Mouse (Mus musculus) c-Kit-positive CD71-positive TER-119-negative erythroid progenitor cells, embryonic 14.5 days (primary cell): Measurements from ENCODE around the gene Tmem200c.

Experiments used
- DNase-seq: peaks from one replicate; pipeline ENCODE4 v3.0.0-alpha.2; 2013; ENCODE audit warnings: low read depth

Tmem200c gene

DNA sequence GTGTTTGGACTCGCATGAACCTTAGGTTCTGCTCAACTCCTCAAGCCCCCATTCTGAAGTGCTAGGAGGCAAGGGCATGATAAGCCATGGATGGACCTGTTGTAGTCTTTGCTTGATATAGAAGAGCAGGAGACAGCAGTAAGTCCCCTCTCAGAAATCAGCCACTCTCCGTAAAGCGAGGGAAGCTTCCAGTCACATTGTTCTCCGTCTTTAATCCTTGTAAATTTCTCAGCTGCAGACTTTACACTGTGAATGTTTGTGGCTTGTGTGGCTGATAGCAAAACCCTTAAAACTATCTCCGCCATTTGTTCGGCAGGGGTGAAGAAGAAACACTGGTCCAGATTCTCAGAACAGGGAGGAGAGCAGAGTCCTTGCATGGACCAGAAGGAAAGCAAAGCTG, at the start of gene Tmem200c:
Tmem200c (plus strand) TSS at position 301 of the 400 bp plus-strand sequence.
- DNase-seq = no peak

DNA sequence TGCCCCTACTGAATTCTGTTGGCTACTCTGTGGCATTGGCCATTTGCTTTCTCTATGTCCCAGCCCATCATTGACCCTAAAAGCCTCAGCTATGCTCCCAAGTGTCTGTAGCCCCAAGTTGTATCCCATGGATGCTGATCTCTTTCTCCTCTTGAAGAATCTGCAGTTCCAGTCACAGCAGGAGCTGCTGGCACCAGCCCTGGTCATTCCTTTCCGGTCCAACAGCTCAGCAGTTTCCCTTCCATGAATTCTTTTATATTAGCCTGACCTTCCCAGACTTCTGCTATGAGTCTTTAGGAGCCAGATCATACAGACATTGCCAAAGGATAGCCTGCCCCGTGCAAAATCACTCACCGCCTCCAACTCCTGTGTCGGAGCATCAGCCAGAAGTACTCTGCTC, 32.7 kb upstream of the Tmem200c start:
- DNase-seq = no peak

DNA sequence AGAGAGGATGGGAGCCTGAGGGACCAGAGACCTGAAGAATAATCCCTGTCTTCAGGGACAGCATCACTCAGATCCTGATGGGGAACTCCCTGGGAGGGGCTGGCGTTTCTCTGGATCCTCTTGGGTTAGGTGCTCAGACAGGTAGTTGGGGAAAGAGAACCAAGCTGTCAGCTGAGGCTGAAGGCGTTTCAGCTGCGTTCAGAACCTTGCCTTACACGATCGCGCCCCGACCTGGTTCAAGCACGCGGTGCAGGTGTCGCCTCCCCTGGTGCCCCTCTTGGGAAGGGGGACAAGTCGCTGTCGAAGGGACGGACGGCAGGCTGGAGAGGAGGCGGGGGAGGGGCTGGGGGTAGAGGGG, 10.2 kb downstream of the Tmem200c start:
- no peak for DNase-seq

DNA sequence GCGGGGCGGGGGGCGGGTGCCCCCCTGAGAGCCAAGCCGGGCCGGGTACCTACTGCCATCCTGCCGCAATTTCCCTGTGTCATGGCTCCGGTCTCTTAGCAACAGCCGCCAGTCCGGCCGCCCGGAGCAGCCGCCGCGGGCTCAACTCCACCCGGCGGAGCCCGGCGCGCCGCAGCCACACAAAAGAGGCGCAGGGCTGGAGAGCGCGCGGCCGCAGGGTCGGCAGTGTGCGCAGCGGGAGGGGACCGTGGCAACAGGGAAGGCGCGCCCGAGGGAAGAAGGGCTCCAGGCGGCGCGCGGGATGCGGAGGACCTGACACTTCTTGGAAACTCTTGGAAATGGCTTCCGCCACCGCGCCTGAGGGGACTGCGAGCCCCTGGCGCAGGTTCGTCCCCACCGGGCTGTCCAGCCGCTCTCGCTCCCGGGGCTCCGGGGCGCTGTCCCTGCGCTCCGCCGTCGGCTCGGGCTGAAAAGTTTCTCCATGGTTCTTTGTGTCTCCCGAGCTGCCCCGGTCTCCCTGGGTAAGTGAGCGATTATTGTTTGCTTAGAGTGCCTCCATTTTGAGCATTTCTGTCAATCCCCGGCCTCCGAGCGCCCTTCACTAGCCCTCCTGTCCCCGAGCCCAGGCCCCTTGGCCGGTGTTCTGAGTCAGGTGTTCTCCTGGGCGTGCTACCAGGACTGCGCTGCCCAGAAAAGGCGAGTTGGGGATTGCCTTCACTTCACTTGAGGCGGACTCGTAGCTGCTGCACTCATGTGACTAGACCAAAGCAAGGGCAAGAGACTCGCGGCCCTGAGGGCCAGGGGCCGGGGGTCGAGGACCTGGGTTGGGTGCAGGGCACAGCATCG, 10.8 kb downstream of the Tmem200c start:
- no peak for DNase-seq

DNA sequence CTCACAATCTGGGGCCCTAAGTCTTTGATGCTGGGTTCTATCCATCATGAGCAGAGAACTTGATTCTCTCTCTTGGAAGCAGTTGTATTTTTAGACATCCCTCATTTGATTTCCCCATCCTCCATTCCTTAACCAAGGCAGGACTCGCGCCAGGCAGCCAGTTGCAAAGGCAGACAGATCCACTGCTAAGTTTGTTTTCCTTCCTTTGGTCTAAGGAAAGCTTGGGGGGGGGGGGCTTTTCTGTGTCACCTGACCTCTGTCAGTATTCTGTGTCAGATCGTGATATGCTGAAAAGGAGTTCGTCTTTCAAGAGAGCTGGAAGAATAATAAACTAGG, 11.4 kb downstream of the Tmem200c start:
- DNase-seq = no peak

DNA sequence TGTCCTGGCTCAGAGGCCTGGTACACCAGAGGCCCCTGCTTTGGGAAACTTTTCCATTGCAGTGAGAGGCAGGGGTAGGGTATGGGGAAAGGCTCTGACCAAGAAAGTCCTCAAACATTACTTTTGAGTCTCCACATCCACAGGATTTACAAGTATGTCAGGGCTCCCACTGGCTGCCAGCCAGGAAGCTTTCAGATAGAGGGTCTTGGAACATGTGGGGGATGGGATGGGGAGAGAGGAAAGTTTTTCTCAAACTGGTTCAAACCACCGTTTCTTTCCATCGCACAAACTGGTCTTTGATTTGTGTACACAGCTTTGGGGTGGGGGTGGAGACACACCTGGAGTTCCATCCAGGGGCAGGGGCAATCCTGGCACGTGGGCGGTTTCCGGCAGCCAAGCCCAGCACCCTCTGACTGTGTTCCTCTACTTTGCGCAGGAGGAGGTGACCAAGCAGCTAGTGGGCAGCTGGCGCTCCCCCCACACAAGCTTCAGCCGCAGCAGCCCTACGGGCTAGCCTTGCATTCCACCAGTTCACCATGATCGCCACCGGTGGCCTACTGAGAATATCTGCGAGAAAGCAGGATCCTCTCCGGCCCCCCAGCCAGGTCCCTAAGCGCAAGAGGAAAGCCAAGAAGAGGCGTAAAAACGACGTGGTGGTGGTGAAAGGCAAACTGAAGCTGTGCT, 13.6 kb downstream of the Tmem200c start:
- no peak for DNase-seq

DNA sequence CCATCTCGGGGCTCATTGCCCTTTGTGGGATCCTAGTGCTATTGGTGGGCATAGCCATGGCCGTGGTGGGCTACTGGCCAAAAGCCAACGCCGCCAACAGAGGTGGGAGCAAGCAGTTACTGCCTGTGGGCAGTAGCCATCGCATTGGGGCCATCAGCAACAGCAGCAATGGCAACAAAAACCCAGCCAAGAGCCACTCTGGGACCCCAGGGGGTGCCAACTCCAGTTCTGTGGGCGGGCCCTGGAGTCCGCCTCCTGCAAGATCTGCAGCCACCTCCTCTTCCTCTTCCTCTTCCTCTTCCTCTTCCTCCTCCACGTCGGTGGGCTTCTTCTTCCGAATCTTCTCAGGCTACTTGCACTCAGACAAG, 14.1 kb downstream of the Tmem200c start:
- no peak for DNase-seq

DNA sequence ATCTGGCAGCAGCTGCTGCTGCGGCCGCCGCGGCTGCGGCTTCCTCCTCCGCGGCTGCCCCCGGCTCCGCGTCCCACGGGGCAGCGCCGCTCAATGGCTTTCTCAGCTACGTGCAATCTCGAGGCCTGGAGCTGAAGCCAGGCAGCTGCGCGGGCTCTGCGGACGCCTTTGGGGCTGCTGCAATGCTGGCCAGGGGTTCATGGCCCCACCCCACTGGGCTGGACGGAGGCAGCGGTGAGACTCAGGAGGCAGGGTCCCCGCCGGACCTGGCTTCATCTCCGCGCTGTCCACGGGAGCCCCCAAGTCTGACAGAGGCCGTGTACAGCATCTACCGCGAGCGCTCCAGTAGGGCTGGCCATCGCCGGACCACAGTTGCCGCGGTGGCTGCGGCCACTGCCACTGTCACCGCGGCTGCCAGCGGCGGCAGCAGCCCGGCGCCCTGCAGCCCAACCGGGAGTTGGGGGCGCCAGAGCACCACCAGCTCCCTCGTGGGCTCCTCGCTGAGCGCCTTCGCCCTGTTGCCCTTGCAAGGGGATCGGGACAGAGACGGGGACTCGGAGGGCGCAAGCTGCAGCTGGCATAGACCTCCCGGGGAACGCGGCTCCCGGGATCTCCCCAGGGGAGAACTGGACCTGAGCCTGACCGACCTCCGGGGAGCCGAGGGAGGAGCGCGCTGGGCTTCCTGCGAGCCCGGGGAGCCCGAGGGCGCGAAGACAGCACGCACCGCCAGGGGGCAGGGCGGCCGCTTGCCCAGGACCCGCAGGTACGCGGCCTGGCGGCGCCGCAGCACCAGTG, 14.9 kb downstream of the Tmem200c start:
- no peak for DNase-seq

DNA sequence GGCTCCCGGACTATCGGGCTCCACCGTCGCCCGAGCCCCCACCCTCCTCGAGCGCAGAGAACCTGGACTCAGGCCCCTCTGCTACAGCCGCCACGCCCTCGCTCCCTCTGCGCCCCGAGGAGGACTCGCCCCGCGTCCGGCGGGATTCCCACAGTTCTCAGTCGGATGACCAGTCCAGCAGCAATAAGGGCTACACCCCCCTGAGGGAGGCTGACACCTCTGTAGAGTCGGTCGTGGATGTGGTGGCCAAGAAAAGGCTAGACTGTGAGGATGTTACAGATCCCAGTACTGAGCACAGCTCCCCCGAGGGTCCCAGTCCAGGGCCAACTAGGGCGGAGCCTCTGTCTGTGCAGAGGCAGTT, 15.4 kb downstream of the Tmem200c start:
- DNase-seq = no peak

DNA sequence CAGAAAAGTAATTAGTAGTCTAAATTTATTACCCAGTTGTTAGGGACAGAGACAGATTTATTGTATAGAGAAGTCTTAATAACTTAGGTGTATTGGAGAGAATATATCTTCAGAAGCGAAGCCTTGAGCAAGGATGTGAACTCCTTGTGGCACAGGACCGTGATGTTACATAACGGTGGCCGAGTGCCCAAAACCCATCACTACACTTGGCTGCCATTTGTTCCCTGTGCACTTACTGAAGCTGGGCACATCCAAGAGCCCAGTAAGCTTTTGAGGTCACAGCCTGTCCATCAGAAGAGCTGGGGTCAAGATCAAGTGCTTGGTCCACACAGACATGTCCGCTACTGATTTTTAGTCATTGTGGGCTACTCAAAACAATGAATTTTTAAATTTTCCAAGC, 19.5 kb downstream of the Tmem200c start:
- DNase-seq = no peak

DNA sequence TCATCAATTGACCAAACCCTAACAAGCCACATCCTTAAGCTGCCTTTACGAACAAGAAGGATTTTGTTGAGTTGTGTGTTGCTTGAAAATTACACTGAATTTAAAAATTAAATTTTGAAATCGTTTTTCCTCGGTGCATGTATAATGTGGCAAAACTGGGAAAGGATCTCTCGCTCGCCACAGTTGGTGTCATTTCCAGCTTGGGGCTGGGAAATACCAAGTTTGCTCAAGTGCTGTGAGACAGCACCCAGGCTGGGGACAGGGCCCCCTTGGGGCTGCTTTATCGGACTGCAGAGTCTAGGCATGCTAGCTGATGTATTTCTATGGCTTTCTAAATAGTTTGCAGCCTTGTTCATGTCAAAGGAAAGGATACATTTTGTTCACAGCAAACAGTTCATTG, 22.3 kb downstream of the Tmem200c start:
- no peak for DNase-seq

DNA sequence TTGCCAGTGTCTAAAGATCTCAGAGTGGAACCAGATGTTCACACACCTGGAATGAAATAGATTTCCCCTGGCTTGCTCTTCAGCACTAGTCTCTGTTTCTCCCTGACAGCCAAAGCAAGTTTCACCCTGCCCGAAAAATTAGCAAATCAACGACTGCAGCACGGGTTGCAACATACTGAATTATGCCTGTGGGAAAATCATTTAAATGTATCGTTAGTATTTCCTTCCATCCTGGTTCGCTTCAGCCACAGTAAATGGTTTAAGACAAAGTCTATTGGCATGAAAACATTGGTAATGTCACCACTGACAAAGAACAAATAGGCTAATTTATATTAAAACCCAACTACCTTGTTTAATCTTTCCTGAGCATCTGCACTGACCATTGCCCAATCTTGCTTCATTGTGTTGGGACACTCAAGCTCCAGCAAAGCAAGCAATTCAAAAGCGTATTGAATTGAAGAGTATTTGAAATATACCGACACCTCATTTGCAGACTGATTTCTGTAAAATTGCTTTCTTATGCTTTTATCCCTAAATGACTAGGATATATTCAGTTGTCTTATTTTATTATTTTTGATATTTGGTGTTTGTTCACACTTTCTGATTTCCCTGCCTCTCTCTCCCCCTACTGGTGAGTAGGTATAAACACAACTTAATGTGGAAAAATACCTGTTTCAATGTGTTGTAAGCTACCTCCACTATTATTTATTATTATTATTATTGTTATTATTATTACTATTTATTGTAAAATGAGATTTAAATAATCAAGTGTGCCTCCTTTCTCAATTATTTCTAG, 25.9 kb downstream of the Tmem200c start:
- DNase-seq = no peak

DNA sequence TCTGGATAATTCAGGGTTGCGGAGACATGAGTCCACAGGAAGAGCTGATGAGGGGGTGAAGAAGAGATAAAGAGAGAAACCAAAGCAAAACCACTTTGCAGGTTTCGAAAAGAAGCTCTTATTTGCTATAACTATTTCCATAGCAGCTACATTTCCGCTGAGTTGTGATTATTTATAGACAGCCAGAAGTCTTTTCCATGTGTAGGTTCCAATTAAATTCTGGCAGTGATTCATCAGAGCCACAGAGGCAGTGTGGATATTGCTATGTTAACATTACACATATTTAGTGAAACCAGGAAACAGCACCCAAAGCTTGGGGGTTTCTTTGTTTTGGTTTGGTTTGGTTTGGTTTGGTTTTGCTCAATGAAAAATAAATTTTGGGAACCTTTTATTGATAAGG, 37.8 kb downstream of the Tmem200c start:
- no peak for DNase-seq

DNA sequence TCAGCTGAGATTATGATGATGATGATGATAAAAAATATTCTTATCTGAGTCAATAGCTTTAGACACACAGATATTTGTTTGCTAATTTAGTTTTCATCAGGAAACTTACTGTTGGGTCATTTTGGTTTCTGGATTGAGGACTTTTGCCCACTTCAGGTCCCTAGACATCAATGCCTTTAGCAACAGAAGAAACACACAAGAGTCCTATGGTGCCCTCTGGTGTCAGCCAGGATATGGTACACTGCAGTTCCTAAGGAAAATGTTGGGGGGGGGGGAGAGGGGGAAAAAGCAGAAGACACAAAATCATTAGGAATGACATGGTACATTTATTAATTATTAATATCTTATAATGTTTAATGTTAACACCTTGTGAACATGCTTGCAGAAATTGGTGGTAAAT, 42.0 kb downstream of the Tmem200c start:
- DNase-seq = no peak

DNA sequence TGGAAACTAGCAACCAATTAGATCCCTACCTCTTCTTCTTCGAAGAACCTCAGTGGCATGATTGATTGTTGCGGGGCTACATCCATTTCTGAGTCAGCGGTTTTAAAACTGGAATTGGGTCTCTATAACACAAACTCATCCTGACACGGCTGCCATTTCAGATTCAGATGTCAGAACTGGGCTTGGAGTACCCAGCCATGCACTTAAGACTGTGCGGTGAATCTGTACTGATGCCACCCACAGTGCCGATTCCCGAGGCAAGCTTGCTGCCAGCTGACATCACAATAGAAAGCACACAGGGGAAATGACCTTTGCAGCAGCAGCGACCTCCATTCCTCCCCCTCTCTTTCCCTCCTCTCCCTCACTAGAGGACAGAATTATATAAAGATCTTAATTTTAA, 47.6 kb downstream of the Tmem200c start:
- DNase-seq = no peak

DNA sequence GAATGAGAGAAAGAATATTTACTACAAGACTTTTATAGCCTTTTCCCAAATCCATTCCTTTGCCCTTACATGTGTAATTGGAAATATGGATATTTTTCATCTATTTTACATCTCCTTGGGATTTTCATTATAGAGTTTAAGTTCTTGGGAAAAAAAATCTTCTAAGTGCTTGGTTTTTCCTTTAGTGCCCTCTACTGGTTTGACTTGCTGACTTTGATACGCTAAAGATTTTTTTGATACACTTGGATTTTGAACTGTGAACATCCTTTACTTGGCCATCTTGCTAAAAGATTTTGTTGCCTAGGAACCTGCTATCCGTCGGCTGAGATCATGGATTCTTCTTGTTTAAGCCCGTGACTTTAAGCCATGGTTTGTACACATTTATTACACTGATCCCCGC, 48.8 kb downstream of the Tmem200c start:
- DNase-seq = no peak

DNA sequence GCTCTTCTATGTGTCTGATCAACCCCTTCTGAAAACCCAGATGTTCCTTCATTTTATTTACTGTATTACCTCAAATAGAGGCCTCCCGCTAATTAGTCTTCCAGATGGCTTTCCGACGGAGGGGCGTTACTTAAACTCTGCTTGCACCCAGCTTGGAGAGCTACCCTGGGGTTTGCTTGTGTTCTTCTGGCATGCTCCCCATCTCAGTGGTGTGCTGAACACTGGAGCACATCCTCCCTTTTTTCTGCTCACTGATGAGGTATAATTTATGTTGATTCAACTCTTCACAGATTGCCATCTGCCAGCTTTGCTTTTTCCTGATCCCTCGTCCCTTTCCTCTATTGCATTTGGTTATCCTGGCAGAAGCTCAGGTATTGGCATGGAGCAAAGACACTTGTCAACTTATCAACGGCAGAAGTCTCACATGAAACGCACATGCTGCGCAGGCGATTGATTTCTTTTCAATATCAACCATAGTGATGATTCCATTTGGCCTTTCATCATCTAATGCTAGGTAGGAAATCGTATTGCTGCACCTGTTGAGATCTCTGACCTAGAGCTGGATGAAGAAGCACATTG, 49.6 kb downstream of the Tmem200c start:
- no peak for DNase-seq

DNA sequence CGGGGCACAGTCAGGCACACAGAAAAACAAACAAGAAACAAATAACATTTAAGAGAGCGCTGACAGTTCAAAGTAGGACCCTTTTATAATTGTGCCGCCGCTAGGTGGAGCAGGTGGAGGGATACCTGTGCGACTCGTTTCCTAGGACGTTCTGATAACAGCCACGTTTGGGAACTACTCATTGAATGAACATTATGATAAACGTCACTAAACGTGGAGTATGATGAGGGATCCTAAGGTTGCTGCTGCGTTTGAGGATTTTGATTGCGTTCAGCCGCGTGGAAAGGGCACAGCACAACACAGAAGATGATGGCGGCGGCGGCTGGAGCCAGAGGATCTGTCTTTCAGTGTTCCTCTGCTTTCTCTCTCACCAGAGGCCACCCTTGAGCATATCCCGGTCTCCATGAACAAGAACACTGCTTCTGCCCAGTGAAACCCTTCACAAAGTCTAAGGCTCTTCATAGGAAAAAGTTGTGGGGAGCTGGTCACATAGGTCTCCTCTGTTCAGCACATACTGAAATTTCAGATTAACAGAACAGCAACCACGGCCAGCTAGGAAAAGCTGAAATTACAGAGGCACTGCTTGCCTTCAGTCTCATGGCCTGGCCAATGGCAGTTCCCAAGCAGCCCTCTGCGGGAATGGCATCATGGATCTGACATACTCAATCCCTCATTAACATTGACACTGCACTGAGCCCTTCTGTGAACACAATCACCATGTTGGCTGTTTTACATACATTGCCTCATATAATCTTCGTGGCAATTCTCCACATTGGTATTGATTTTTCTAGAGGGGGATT, 55.5 kb downstream of the Tmem200c start:
- no peak for DNase-seq

DNA sequence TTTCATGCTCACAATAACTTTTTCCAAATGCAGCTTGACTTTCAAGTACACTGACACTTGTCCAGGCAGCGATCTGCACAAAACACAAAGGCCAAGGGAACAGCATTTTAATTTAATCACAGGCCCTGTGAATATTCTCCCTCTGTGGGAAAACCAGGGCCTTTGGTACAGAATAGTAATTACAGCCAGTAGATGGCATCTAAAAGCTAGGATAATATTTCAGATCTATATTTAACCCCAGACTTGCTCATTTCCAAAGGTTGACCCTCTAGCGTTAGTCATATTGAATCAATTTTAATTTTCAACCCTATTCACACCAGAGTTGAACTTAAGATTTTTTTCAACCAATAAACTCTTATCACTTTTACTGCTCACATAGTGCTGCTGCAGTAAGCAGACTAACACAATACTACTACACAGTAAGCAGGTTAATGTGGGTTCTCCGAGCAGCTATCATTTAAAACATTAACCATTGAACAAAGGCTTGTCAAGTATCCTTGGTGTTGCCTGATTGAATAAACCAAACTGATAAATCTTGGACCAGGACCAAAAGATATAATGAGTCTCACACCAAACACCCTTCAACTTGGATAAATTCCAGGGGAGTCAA, 57.2 kb downstream of the Tmem200c start:
- DNase-seq = no peak

DNA sequence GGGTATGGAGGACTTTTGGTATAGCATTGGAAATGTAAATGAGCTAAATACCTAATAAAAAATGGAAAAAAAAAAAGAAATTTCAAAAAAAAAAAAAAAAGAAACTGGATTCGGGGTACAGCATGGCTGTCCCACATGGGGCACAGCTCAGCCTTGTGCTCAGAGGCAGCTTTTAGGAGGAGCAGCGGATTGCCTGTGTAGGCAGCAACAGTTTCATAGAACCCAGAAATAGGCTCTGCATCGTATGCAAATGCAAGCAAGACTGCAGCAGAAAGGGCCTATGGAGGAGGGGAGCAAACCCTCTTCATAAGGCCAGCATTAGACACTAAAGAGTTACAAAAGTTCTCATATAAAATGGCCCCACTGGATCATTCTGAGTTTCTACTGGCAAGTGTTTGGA, 64.2 kb downstream of the Tmem200c start:
- DNase-seq = no peak
